Mouse (Mus musculus): ENCODE data around the gene B230307C23Rik.

Gene B230307C23Rik

GRCm38 (mm10) chr16:97996616-97997382 is at the start of gene B230307C23Rik:
TSS of gene B230307C23Rik (plus strand) at chr16:97997315.
- H3K9me3 ChIP-seq (ENCODE audit: low read length) = peaks cover 32% of the 10 kb centered on the region
- TF ChIP-seq CTCF (conservative IDR thresholded peaks at IDR 0.05; ENCODE audit: low read length) = no peak
- TF ChIP-seq POU5F1 (IDR thresholded peaks at IDR 0.05; ENCODE audit: borderline replicate concordance, low read length) = no peak
- no peak for TF ChIP-seq NANOG (IDR thresholded peaks at IDR 0.05; ENCODE audit: borderline replicate concordance, low read length)
- peak within 1 kb of the TSS; percentile 82 for H3K4me3 ChIP-seq (replicated peaks; ENCODE audit: low read length)
- H3K4me1 ChIP-seq (replicated peaks; ENCODE audit: low read depth, low read length) = peaks cover 31% of the 10 kb centered on the region
- no peaks in the 10 kb centered on the region for H3K27me3 ChIP-seq (ENCODE audit: insufficient read depth, low read length)
- peaks cover 22% of the 10 kb centered on the region for H3K36me3 ChIP-seq (ENCODE audit: insufficient read depth, low read length)

- H3K4me1 ChIP-seq (replicated peaks; ENCODE audit: low read depth, low read length) = peaks cover 33% of the 10 kb centered on the region
- no peaks in the 10 kb centered on the region for H3K27me3 ChIP-seq (ENCODE audit: insufficient read depth, low read length)
Observed at GRCm38 (mm10) chr16:97948836-97949235, 48.3 kb upstream of the B230307C23Rik start.

GRCm38 (mm10) chr16:97950061-97950460 is 47.1 kb upstream of the B230307C23Rik start:
- Histone ChIP-seq H3K27me3 (ENCODE audit: insufficient read depth, low read length) (no peaks in the 10 kb centered on the region), H3K36me3 (ENCODE audit: insufficient read depth, low read length) (peaks cover 71% of the 10 kb centered on the region), H3K4me1 (replicated peaks; ENCODE audit: low read depth, low read length) (peaks cover 33% of the 10 kb centered on the region), H3K9me3 (ENCODE audit: low read length) (no peaks in the 10 kb centered on the region), H3K4me3 (replicated peaks; ENCODE audit: low read length) (peak overlapping the region; percentile 46)
- TF ChIP-seq NANOG (IDR thresholded peaks at IDR 0.05; ENCODE audit: borderline replicate concordance, low read length) (no peak), CTCF (conservative IDR thresholded peaks at IDR 0.05; ENCODE audit: low read length) (no peak), POU5F1 (IDR thresholded peaks at IDR 0.05; ENCODE audit: borderline replicate concordance, low read length) (no peak)

More at GRCm38 (mm10) chr16:97948836-97949235, 48.3 kb upstream of the B230307C23Rik start:
- H3K9me3 ChIP-seq (ENCODE audit: low read length) = no peaks in the 10 kb centered on the region
- no peak overlapping the region for H3K4me3 ChIP-seq (replicated peaks; ENCODE audit: low read length)
- H3K36me3 ChIP-seq (ENCODE audit: insufficient read depth, low read length) = peaks cover 59% of the 10 kb centered on the region
- TF ChIP-seq CTCF (conservative IDR thresholded peaks at IDR 0.05; ENCODE audit: low read length) = no peak
- TF ChIP-seq POU5F1 (IDR thresholded peaks at IDR 0.05; ENCODE audit: borderline replicate concordance, low read length) = no peak
- TF ChIP-seq NANOG (IDR thresholded peaks at IDR 0.05; ENCODE audit: borderline replicate concordance, low read length) = no peak

GRCm38 (mm10) chr16:97952371-97952770 is 44.7 kb upstream of the B230307C23Rik start:
- TF ChIP-seq POU5F1 (IDR thresholded peaks at IDR 0.05; ENCODE audit: borderline replicate concordance, low read length) (no peak), CTCF (conservative IDR thresholded peaks at IDR 0.05; ENCODE audit: low read length) (no peak), NANOG (IDR thresholded peaks at IDR 0.05; ENCODE audit: borderline replicate concordance, low read length) (no peak)
- Histone ChIP-seq H3K36me3 (ENCODE audit: insufficient read depth, low read length) (peaks cover 91% of the 10 kb centered on the region), H3K9me3 (ENCODE audit: low read length) (no peaks in the 10 kb centered on the region), H3K4me3 (replicated peaks; ENCODE audit: low read length) (no peak overlapping the region), H3K27me3 (ENCODE audit: insufficient read depth, low read length) (no peaks in the 10 kb centered on the region), H3K4me1 (replicated peaks; ENCODE audit: low read depth, low read length) (peaks cover 33% of the 10 kb centered on the region)

GRCm38 (mm10) chr16:97952801-97953200 is 44.3 kb upstream of the B230307C23Rik start:
- H3K36me3 ChIP-seq (ENCODE audit: insufficient read depth, low read length) = peaks cover 95% of the 10 kb centered on the region
- TF ChIP-seq NANOG (IDR thresholded peaks at IDR 0.05; ENCODE audit: borderline replicate concordance, low read length) = no peak
- TF ChIP-seq POU5F1 (IDR thresholded peaks at IDR 0.05; ENCODE audit: borderline replicate concordance, low read length) = no peak
- no peak for TF ChIP-seq CTCF (conservative IDR thresholded peaks at IDR 0.05; ENCODE audit: low read length)
- H3K4me1 ChIP-seq (replicated peaks; ENCODE audit: low read depth, low read length) = peaks cover 33% of the 10 kb centered on the region
- no peaks in the 10 kb centered on the region for H3K9me3 ChIP-seq (ENCODE audit: low read length)
- no peak overlapping the region for H3K4me3 ChIP-seq (replicated peaks; ENCODE audit: low read length)
- H3K27me3 ChIP-seq (ENCODE audit: insufficient read depth, low read length) = no peaks in the 10 kb centered on the region

- no peak for TF ChIP-seq NANOG (IDR thresholded peaks at IDR 0.05; ENCODE audit: borderline replicate concordance, low read length)
- no peak for TF ChIP-seq POU5F1 (IDR thresholded peaks at IDR 0.05; ENCODE audit: borderline replicate concordance, low read length)
- TF ChIP-seq CTCF (conservative IDR thresholded peaks at IDR 0.05; ENCODE audit: low read length) = no peak
- Histone ChIP-seq H3K36me3 (ENCODE audit: insufficient read depth, low read length) (peaks cover 97% of the 10 kb centered on the region), H3K4me1 (replicated peaks; ENCODE audit: low read depth, low read length) (peaks cover 33% of the 10 kb centered on the region), H3K9me3 (ENCODE audit: low read length) (no peaks in the 10 kb centered on the region), H3K4me3 (replicated peaks; ENCODE audit: low read length) (no peak overlapping the region), H3K27me3 (ENCODE audit: insufficient read depth, low read length) (no peaks in the 10 kb centered on the region)
Observed at GRCm38 (mm10) chr16:97953300-97953699, 43.8 kb upstream of the B230307C23Rik start.

- TF ChIP-seq POU5F1 (IDR thresholded peaks at IDR 0.05; ENCODE audit: borderline replicate concordance, low read length) (no peak), CTCF (conservative IDR thresholded peaks at IDR 0.05; ENCODE audit: low read length) (no peak), NANOG (IDR thresholded peaks at IDR 0.05; ENCODE audit: borderline replicate concordance, low read length) (no peak)
- Histone ChIP-seq H3K4me3 (replicated peaks; ENCODE audit: low read length) (no peak overlapping the region), H3K9me3 (ENCODE audit: low read length) (no peaks in the 10 kb centered on the region), H3K4me1 (replicated peaks; ENCODE audit: low read depth, low read length) (peaks cover 25% of the 10 kb centered on the region), H3K27me3 (ENCODE audit: insufficient read depth, low read length) (no peaks in the 10 kb centered on the region), H3K36me3 (ENCODE audit: insufficient read depth, low read length) (peaks cover 89% of the 10 kb centered on the region)
Observed at GRCm38 (mm10) chr16:97956011-97956410, 41.1 kb upstream of the B230307C23Rik start.

GRCm38 (mm10) chr16:97957626-97958025 is 39.5 kb upstream of the B230307C23Rik start:
- peaks cover 15% of the 10 kb centered on the region for H3K4me1 ChIP-seq (replicated peaks; ENCODE audit: low read depth, low read length)
- peaks cover 73% of the 10 kb centered on the region for H3K36me3 ChIP-seq (ENCODE audit: insufficient read depth, low read length)
- TF ChIP-seq CTCF (conservative IDR thresholded peaks at IDR 0.05; ENCODE audit: low read length) (no peak), POU5F1 (IDR thresholded peaks at IDR 0.05; ENCODE audit: borderline replicate concordance, low read length) (no peak), NANOG (IDR thresholded peaks at IDR 0.05; ENCODE audit: borderline replicate concordance, low read length) (no peak)
- H3K27me3 ChIP-seq (ENCODE audit: insufficient read depth, low read length) = no peaks in the 10 kb centered on the region
- no peak overlapping the region for H3K4me3 ChIP-seq (replicated peaks; ENCODE audit: low read length)
- no peaks in the 10 kb centered on the region for H3K9me3 ChIP-seq (ENCODE audit: low read length)
